Mouse (Mus musculus): ENCODE measurements around the gene Cdc37. TPM values are rescaled to one million over a fixed set of nuclear protein-coding genes. Genes with fewer than 3 reads are reported as not detected.

Cdc37 gene
- polyA plus RNA-seq, 1 experiment, result 110 TPM

DNA sequence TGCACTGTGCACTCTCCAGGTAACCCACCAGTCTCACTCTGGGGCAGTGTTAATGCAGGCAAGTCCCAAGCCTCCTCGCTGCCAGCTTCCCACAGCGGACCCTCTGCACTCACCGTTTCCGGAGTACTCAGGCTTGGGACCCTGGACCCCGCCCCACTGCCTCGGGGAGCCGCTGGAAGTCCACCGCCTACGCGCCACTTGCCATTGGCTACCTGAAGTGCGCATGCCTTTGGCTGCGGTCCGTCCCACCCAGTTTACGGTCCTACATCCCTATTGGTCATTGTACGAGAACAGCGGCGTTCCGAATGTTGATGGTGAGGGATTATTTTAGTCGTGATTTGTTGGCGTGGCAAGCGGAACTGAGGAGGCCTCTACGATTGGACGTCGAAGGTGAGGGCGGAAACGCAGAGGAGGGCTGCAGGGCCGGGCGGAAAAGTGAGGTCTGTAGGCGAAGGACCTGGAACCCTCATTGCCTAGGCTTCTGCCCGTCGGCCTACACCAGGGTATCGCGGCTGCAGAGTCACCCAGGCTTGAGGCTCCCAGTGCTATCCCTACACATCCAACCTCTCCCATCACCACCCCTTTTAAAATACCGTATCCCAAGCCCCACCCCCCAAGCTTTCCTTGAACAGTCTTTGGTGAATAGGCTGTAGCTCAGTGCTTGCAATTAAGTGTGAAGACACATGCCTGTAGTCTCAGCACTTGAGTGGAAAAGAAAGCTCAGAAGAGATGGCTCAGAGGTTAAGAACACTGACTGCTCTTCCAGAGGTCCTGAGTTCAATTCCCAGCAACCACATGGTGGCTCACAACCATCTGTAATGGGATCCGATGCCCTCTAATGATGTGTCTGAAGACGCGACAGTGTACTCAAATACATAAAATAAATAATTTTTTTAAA, 18.5 kb downstream of the Cdc37 start, which contains the start of gene Tyk2:
Gene Tyk2, minus strand, starts transcription at position 185 of the 898 bp plus-strand sequence.
- Histone ChIP-seq H3K4me3 (ENCODE audit: insufficient read depth, low read length) (peak within 1 kb of the TSS; percentile 93), H3K27ac (ENCODE audit: insufficient read depth, low read depth, low read length) (peak within 1 kb of the TSS; percentile 42), H3K4me1 (ENCODE audit: control insufficient read depth, insufficient read depth, low read length) (peaks cover 45% of the 10 kb centered on the region)
- no peak for TF ChIP-seq CTCF (IDR thresholded peaks at IDR 0.05; ENCODE audit: low read depth, low read length)
- TF ChIP-seq POLR2A (IDR thresholded peaks at IDR 0.05; ENCODE audit: borderline replicate concordance, low read depth, low read length), result no peak

DNA sequence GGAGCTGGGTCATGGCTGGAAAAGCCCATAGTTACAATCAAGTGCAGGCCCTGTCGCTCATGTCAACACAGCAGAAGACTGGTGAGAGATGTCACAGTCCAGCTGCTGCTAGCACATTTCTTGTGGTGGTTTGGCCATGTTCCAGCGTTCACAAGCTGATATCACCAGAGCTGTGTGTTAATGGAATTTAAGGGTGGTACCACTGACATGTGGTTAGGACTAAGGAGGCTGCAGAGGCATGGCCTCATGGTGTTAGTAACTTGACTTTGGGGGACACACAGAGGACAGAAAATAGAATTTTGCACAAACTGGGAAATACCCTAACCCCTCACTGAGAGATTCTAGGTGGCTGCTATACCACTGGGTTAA, 23.5 kb downstream of the Cdc37 start:
- peaks cover 35% of the 10 kb centered on the region for H3K4me1 ChIP-seq (ENCODE audit: control insufficient read depth, insufficient read depth, low read length)
- no peak for TF ChIP-seq CTCF (IDR thresholded peaks at IDR 0.05; ENCODE audit: low read depth, low read length)
- peak overlapping the region; percentile 78 for H3K27ac ChIP-seq (ENCODE audit: insufficient read depth, low read depth, low read length)
- H3K4me3 ChIP-seq (ENCODE audit: insufficient read depth, low read length), result no peak overlapping the region

DNA sequence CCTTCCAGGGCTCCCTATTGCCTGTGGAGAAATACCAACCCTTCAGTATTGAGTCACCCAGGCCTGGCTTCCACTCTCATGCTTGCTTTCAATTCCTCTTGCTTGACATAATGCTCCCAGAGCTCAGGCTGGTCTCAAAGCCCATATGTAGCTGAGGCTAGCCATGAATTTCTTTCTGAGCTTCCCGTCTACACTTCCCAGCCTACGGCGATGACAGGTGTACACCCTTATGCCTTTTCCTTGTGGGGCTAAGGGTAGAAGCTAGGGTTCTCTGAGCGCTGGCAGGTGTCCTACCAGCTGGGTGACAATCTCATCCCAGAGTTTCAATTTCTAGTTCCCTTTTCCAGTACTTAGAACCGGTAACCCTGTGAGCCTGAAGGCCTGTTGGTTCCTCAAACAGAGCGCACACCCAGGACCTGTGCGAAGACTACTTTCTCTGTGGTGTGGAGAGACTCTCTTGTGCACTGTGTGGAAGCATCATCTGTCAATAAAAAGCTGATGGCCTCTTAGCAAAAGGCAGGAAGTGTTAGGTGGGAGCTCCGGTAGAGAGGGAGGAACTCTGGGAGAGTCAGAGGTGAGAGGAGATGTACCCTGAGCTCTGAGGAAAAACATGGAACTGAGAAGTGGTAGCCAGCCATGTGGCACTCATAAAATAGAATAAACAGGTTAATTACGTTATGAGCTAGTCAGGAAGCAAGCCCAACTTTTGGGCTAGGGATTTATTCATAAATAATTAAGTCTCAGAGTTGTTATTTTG, 24.1 kb downstream of the Cdc37 start:
- H3K4me1 ChIP-seq (ENCODE audit: control insufficient read depth, insufficient read depth, low read length), result peaks cover 35% of the 10 kb centered on the region
- TF ChIP-seq POLR2A (IDR thresholded peaks at IDR 0.05; ENCODE audit: borderline replicate concordance, low read depth, low read length) (no peak), CTCF (IDR thresholded peaks at IDR 0.05; ENCODE audit: low read depth, low read length) (no peak)
- 0 out of 2 replicates have a peak overlapping the region, but pooled peaks have one; percentile 7 for H3K4me3 ChIP-seq (ENCODE audit: insufficient read depth, low read length)
- peak overlapping the region; percentile 78 for H3K27ac ChIP-seq (ENCODE audit: insufficient read depth, low read depth, low read length)

DNA sequence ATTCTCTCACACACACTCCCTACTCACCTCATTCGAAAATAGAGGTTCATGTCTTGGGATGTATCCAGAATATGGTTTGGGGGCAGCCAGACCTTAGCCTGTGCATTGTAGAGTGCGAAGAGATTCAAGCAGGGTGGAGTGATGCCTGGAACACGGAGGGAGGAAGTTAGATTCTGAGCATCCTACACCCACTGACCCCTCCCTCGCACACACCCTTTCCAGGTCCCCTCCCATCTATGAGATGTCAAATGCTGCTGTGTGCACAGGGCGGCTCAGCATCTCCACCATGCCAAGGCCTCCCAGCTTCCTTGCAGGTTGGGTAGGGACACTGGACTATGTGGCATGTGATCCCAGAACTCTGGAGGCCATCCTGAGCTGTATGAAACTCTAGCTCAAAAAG, 24.9 kb downstream of the Cdc37 start:
- TF ChIP-seq POLR2A (IDR thresholded peaks at IDR 0.05; ENCODE audit: borderline replicate concordance, low read depth, low read length) (no peak), CTCF (IDR thresholded peaks at IDR 0.05; ENCODE audit: low read depth, low read length) (no peak)
- Histone ChIP-seq H3K27ac (ENCODE audit: insufficient read depth, low read depth, low read length) (peak overlapping the region; percentile 78), H3K4me3 (ENCODE audit: insufficient read depth, low read length) (no peak overlapping the region), H3K4me1 (ENCODE audit: control insufficient read depth, insufficient read depth, low read length) (peaks cover 32% of the 10 kb centered on the region)

DNA sequence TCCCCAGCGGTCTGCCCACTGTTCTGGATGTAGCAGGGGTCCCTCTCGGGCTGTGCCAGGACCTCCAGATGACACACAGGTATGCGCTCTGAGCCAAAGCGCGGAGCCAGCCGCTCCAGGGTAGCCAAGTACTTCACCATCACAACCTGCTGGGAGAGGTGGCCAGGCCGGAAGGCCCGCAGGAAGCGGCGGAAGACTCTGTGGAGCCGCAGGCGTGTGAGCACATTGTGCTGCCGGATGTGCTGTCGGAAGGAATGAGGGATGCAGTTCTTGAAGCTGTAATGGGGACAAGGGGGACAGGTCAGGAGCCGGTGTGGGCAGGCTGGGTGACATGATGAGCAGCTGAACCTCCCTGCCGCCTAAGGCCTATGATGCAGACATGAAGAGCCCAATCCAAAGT, 28.3 kb downstream of the Cdc37 start:
- Histone ChIP-seq H3K4me3 (ENCODE audit: insufficient read depth, low read length) (no peak overlapping the region), H3K27ac (ENCODE audit: insufficient read depth, low read depth, low read length) (no peak overlapping the region), H3K4me1 (ENCODE audit: control insufficient read depth, insufficient read depth, low read length) (peaks cover 20% of the 10 kb centered on the region)
- TF ChIP-seq POLR2A (IDR thresholded peaks at IDR 0.05; ENCODE audit: borderline replicate concordance, low read depth, low read length), result no peak
- no peak for TF ChIP-seq CTCF (IDR thresholded peaks at IDR 0.05; ENCODE audit: low read depth, low read length)

DNA sequence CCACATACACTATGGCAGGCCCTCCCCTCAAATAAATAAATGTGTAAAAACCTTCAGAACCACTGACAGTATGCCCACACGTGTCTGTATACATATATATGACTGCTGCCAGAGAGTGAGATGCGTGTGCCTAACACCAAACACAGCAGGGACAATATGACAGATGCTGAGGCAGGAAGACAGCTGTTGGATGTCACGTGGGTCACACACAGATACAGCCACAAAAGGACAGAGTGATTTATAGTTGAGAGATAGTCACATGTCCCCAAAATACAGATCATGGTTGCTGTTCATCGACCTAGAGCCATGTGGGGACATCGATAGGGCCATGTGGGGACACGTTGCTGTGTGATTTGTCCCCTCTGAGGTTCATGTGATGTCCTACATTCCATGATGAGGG, 32.7 kb downstream of the Cdc37 start:
- Histone ChIP-seq H3K4me1 (ENCODE audit: control insufficient read depth, insufficient read depth, low read length) (no peaks in the 10 kb centered on the region), H3K4me3 (ENCODE audit: insufficient read depth, low read length) (no peak overlapping the region), H3K27ac (ENCODE audit: insufficient read depth, low read depth, low read length) (no peak overlapping the region)
- TF ChIP-seq CTCF (IDR thresholded peaks at IDR 0.05; ENCODE audit: low read depth, low read length), result no peak
- TF ChIP-seq POLR2A (IDR thresholded peaks at IDR 0.05; ENCODE audit: borderline replicate concordance, low read depth, low read length), result no peak

DNA sequence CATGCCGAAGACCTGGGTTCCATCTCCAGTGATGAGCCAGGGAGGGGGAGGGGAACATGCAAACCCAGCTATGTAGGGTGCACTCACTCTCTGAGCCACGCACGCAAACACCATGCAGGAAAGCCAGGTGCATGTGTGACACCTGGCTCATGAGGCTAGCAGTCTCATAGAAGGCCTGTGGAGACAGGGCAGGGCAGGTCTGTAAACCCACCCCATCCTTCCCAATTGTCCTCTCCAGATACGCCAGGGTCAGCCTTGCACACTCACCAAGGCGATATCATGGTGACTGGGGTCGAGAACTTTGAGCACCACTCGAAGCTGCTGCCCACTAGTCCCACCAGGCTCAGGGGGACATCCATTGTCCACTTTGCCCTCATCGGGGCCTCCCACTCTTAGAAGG, 34.7 kb downstream of the Cdc37 start:
- TF ChIP-seq CTCF (IDR thresholded peaks at IDR 0.05; ENCODE audit: low read depth, low read length), result no peak
- no peak for TF ChIP-seq POLR2A (IDR thresholded peaks at IDR 0.05; ENCODE audit: borderline replicate concordance, low read depth, low read length)
- Histone ChIP-seq H3K4me3 (ENCODE audit: insufficient read depth, low read length) (no peak overlapping the region), H3K4me1 (ENCODE audit: control insufficient read depth, insufficient read depth, low read length) (no peaks in the 10 kb centered on the region), H3K27ac (ENCODE audit: insufficient read depth, low read depth, low read length) (no peak overlapping the region)

DNA sequence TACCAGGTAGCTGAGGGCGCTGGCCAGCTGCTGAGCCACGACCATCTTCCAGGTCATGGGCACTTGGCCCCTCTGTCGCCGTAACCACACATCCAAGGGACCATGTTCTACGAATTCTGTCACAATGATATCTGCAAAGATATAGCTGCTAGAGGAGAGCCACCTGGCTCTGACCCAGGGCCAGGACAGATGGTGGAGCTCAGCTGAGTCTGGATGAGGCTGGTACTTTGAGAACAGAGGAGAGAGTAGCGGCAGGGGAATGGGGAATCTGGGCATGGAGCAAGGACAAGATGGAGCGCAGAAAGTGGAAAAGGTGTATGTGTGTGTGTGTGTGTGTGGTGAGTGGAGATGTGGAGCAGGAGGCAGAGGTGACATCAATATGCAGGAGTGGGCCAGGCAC, 35.6 kb downstream of the Cdc37 start:
- H3K4me1 ChIP-seq (ENCODE audit: control insufficient read depth, insufficient read depth, low read length), result no peaks in the 10 kb centered on the region
- H3K27ac ChIP-seq (ENCODE audit: insufficient read depth, low read depth, low read length), result no peak overlapping the region
- no peak for TF ChIP-seq POLR2A (IDR thresholded peaks at IDR 0.05; ENCODE audit: borderline replicate concordance, low read depth, low read length)
- no peak for TF ChIP-seq CTCF (IDR thresholded peaks at IDR 0.05; ENCODE audit: low read depth, low read length)
- H3K4me3 ChIP-seq (ENCODE audit: insufficient read depth, low read length), result no peak overlapping the region

DNA sequence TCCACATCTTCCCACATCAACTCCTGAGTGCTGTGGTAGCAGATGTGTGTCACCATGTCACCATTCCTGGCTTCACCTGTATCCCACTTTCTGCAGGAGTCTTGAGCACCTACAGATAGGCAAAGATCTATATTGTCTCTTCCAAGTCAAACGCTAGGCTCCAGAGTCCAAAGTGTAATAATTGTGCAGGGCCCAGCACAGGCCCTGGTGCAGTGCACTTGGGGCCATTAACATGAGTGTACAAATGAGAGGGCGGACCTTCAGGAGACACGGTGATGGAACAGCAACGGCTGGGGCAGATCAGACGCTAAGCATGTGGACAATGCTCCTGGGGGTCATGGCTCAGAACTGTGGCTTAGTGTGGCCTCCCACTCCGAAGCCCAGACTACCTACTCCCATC, 36.0 kb downstream of the Cdc37 start:
- Histone ChIP-seq H3K27ac (ENCODE audit: insufficient read depth, low read depth, low read length) (no peak overlapping the region), H3K4me1 (ENCODE audit: control insufficient read depth, insufficient read depth, low read length) (no peaks in the 10 kb centered on the region), H3K4me3 (ENCODE audit: insufficient read depth, low read length) (no peak overlapping the region)
- TF ChIP-seq POLR2A (IDR thresholded peaks at IDR 0.05; ENCODE audit: borderline replicate concordance, low read depth, low read length), result no peak
- TF ChIP-seq CTCF (IDR thresholded peaks at IDR 0.05; ENCODE audit: low read depth, low read length), result no peak

All from bone marrow macrophage, adult 2 months (primary cell).